Mouse (Mus musculus): ENCODE results near the gene Ugt1a10.

DNA sequence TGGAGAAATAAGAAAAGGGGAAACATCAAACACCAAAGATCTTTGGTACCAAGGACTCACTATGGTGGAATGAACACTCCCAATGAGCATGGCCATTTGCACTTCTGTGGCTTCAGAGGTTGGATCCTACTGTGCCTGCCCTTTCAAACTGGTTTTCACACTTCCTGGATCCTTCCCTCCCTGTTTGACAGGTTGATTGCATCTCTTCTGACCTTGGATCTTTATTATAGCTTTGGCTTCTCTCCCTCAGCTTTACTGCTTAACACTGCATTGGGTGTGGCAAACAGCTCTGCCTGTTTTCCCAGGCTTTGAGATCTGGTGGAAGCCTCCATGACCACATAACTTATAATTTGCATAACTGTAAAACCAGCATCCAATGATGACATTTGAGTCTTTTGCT, 165.1 kb downstream of the Ugt1a10 start:
- TF ChIP-seq CTCF (IDR thresholded peaks at IDR 0.05; ENCODE audit: low read depth) (no peak), EP300 (IDR thresholded peaks at IDR 0.05; ENCODE audit: low read depth) (no peak)
